Mouse (Mus musculus) heart, embryonic 11.5 days (tissue): ENCODE data around the gene 1700024B05Rik. TPM values are rescaled to one million over a fixed set of nuclear protein-coding genes. Genes with fewer than 3 reads are reported as not detected.
"Not testable (repeated sequence)": the region's sequence is repeated elsewhere in the genome, so short reads cannot be mapped to it uniquely, and the experiment has no call there.

Source experiments
- ATAC-seq: fragments of 200-750 bp; cut with Nextera tagmentation; replicated peaks from 2 replicates; pipeline ENCODE4 v1.8.0; 2017; ENCODE audit warnings: moderate library complexity; ENCODE audit not compliant: insufficient number of reproducible peaks, low FRiP score, low TSS enrichment
- H3K27ac ChIP-seq: fragments of 300-500 bp; sonication (generic); 2 replicates; pipeline ENCODE4 v1.5.1; 2014; ENCODE audit warnings: mild to moderate bottlenecking, low read depth, low read length
- H3K27me3 ChIP-seq: fragments of 300-500 bp; sonication (generic); 2 replicates; pipeline ENCODE4 v1.6.1; 2014; ENCODE audit warnings: mild to moderate bottlenecking, low read length, mixed read lengths; ENCODE audit not compliant: control insufficient read depth, insufficient read depth
- H3K36me3 ChIP-seq: fragments of 300-500 bp; sonication (generic); 2 replicates; pipeline ENCODE4 v1.6.1; 2014; ENCODE audit warnings: mild to moderate bottlenecking, low read length, moderate library complexity, mixed read lengths; ENCODE audit not compliant: control insufficient read depth, insufficient read depth
- H3K4me1 ChIP-seq: fragments of 300-500 bp; sonication (generic); 2 replicates; pipeline ENCODE4 v1.6.1; 2014; ENCODE audit warnings: low read length; ENCODE audit not compliant: control insufficient read depth, insufficient read depth
- H3K4me2 ChIP-seq: fragments of 300-500 bp; sonication (generic); 2 replicates; pipeline ENCODE4 v1.6.1; 2014; ENCODE audit warnings: mild to moderate bottlenecking, moderate library complexity
- H3K4me3 ChIP-seq: fragments of 300-500 bp; sonication (generic); 2 replicates; pipeline ENCODE4 v1.5.1; 2014; ENCODE audit warnings: low read depth, low read length
- H3K9ac ChIP-seq: fragments of 300-500 bp; sonication (generic); 2 replicates; pipeline ENCODE4 v1.6.1; 2014; ENCODE audit warnings: mild to moderate bottlenecking, low read depth, low read length, moderate library complexity
- H3K9me3 ChIP-seq: fragments of 300-500 bp; sonication (generic); replicated peaks from 2 replicates; pipeline ENCODE4 v1.6.1; 2016; ENCODE audit warnings: low read length; ENCODE audit not compliant: control insufficient read depth
- WGBS: fragments of 180-500 bp; shearing (Covaris S2); extraction: QIAGEN DNeasy Blood & Tissue Kit; methylation state at CpG from one replicate; pipeline ENCODE4 v1.1.7; 2014; ENCODE audit not compliant: insufficient replicate concordance; 5-methylcytosine and 5-hydroxymethylcytosine counted together
- polyA plus RNA-seq: library from polyadenylated mRNA; unstranded; fragments of >200 nt; fragmentation: Nextera tagmentation; extraction: Ambion mirVana; gene quantifications from 2 replicates; pipeline ENCODE4 v1.2.1, GENCODE M21; 2014

Gene 1700024B05Rik
- not detected in 2 replicates for polyA plus RNA-seq

DNA sequence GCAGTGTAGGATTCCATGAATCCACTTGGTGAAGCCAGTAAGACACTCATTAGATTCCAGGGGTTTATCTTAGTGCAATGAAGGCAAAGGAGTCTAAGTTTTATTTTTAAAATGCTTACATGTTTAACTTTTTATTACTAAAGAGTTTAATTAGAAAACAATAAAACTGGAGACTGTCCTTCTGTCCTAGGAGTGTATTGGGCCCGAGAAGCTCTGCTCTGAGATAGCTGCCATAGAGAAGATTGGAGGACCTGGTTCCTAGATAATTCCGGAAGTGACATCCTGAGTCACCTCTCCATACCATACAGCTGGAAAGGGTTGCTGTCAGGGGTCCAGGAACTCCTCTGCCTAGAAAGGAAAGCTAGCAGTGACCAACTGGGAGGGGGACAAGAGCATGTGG, at the start of gene 1700024B05Rik:
1700024B05Rik (plus strand) TSS at position 301 of the 400 bp plus-strand sequence.
- not testable (repeated sequence) for H3K27ac ChIP-seq, H3K9ac ChIP-seq, H3K4me2 ChIP-seq, H3K36me3 ChIP-seq, H3K27me3 ChIP-seq, H3K4me1 ChIP-seq, H3K4me3 ChIP-seq, H3K9me3 ChIP-seq, ATAC-seq
- WGBS = 72% methylated on average over 1 of the region's 2 CpGs

DNA sequence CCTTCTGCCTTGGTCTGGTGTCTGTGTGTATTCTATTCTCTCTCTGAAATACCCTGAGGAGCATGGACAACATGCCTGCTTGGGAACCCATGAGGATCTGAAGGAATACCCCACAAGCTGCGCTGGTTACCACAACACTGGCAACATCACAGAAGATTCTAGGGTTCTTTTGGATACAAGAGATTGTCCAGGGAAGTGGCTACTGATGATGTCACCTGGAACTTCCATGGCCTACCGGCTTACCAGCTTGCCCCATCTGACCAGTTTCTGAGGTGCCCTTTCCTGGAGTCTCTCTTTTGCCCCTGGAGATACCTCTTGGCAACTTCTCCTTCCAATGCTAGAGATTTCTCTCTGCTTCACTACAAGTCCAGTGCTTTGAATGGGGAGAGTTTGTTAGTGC, 36.6 kb upstream of the 1700024B05Rik start, which contains the start of gene Gm7980:
Gm7980 (minus strand) TSS at position 101 of the 400 bp plus-strand sequence.
- H3K4me3 ChIP-seq, H3K4me2 ChIP-seq, H3K9ac ChIP-seq, ATAC-seq, H3K27ac ChIP-seq, H3K36me3 ChIP-seq, H3K27me3 ChIP-seq, H3K9me3 ChIP-seq, H3K4me1 ChIP-seq: not testable (repeated sequence)
- whole genome bisulfite sequencing = no CpG with 5 or more reads among the region's 2 CpGs

DNA sequence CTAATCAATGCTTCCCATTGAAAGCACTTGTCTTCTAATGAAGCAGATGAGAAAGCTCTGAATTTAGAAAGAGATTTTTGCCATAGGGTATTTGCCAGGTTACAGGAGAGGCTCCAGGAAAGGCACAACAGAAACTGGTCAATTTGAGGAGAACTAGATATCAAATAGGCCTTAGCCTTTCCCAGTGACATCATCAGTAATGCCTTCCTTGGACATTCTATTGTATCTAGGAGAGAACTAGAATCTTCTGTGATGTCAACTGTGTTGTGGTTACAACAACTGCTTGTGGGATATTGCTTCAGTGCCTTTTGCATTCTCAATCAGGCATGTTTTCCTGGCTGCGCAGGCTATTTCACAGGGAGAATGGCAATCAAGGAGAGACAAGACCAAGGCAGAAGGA, 19.1 kb upstream of the 1700024B05Rik start, which contains the start of gene 1700049E17Rik1:
1700049E17Rik1 (plus strand) TSS at position 301 of the 400 bp plus-strand sequence.
- WGBS = no CpG with 5 or more reads among the region's 1 CpGs
- H3K4me2 ChIP-seq, H3K9me3 ChIP-seq, H3K27ac ChIP-seq, H3K36me3 ChIP-seq, H3K9ac ChIP-seq, H3K4me3 ChIP-seq, ATAC-seq, H3K27me3 ChIP-seq, H3K4me1 ChIP-seq: not testable (repeated sequence)

DNA sequence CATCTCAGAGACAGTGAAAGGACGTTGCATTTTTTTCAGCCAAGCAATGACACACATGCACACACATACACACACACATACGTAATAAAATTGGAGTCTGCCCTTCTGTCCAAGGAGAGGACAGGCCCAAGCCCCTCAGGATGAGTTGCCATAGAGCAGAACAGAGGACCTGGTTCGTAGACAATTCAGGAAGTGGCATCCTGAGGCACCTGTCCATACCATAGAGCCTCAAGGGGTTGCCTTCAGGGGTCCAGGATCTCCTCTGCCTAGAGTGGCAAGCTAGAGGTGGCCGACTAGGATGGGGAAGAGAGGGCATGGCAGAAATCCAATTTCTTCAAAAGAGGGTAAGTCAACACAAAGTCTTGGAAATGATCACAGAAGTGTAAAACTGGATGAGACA, 20.3 kb downstream of the 1700024B05Rik start:
- H3K27me3 ChIP-seq, H3K36me3 ChIP-seq, ATAC-seq, H3K27ac ChIP-seq, H3K9ac ChIP-seq, H3K4me3 ChIP-seq, H3K9me3 ChIP-seq, H3K4me2 ChIP-seq, H3K4me1 ChIP-seq: not testable (repeated sequence)
- 63% methylated on average over 4 of the region's 4 CpGs for WGBS

DNA sequence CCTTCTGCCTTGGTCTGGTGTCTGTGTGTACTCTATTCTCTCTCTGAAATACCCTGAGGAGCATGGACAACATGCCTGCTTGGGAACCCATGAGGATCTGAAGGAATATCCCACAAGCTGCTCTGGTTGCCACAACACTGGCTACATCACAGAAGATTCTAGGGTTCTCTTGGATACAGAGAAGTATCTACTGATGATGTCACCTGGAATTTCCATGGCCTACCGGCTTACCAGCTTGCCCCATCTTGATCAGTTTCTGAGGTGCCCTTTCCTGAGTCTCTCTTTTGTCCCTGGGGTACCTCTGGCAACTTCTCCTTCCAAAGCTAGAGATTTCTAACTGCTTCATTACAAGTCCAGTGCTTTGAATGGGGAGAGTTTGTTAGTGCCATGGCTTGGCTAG, 24.0 kb downstream of the 1700024B05Rik start, which contains the start of gene Gm6401:
Gm6401 (minus strand) TSS at position 101 of the 400 bp plus-strand sequence.
- H3K4me2 ChIP-seq, H3K36me3 ChIP-seq, ATAC-seq, H3K4me3 ChIP-seq, H3K27me3 ChIP-seq, H3K27ac ChIP-seq, H3K4me1 ChIP-seq, H3K9me3 ChIP-seq, H3K9ac ChIP-seq: not testable (repeated sequence)
- 88% methylated on average over 1 of the region's 1 CpGs for WGBS

GRCm38 (mm10) chr14:41968596-41968995, 24.8 kb downstream of the 1700024B05Rik start:
- not testable (repeated sequence) for H3K4me3 ChIP-seq, H3K4me1 ChIP-seq, H3K4me2 ChIP-seq, H3K9ac ChIP-seq, H3K9me3 ChIP-seq, H3K36me3 ChIP-seq, H3K27me3 ChIP-seq, ATAC-seq, H3K27ac ChIP-seq
- WGBS = 61% methylated on average over 3 of the region's 3 CpGs

GRCm38 (mm10) chr14:41983225-41983624, 39.4 kb downstream of the 1700024B05Rik start, which contains the start of gene Gm3543:
TSS of gene Gm3543 (minus strand) at chr14:41983325.
- not testable (repeated sequence) for H3K4me1 ChIP-seq, H3K27me3 ChIP-seq, H3K36me3 ChIP-seq, ATAC-seq, H3K4me3 ChIP-seq, H3K4me2 ChIP-seq, H3K9me3 ChIP-seq, H3K9ac ChIP-seq, H3K27ac ChIP-seq
- 60% methylated on average over 1 of the region's 1 CpGs for WGBS

Other genes starting within 250 kb of the 1700024B05Rik start
- gene Gm8068, start 242.1 kb upstream of the 1700024B05Rik start, polyA plus RNA-seq = not detected in 2 replicates
- gene Gm7929, start 193.4 kb upstream of the 1700024B05Rik start, polyA plus RNA-seq = not detected in 2 replicates
- gene Gm47189, start 171.6 kb upstream of the 1700024B05Rik start, polyA plus RNA-seq = not detected in 2 replicates
- gene Gm7980, start 36.7 kb upstream of the 1700024B05Rik start, polyA plus RNA-seq = not detected in 2 replicates
- not detected in 2 replicates for gene 1700049E17Rik1, start 19.0 kb upstream of the 1700024B05Rik start, polyA plus RNA-seq
- not detected in 2 replicates for gene Gm6401, start 23.9 kb downstream of the 1700024B05Rik start, polyA plus RNA-seq
- gene Gm3543, start 39.3 kb downstream of the 1700024B05Rik start, polyA plus RNA-seq = not detected in 2 replicates
- not detected in 2 replicates for gene Gm7951, start 173.4 kb downstream of the 1700024B05Rik start, polyA plus RNA-seq
- not detected in 2 replicates for gene Gm17027, start 218.6 kb downstream of the 1700024B05Rik start, polyA plus RNA-seq
- not detected in 2 replicates for gene Gm3573, start 246.8 kb downstream of the 1700024B05Rik start, polyA plus RNA-seq